Mouse (Mus musculus) gastrocnemius, postnatal 4 days (tissue): ENCODE measurements around the gene Clmp. TPM values are rescaled to one million over a fixed set of nuclear protein-coding genes. Genes with fewer than 3 reads are reported as not detected.
"Not testable (repeated sequence)": the region's sequence is repeated elsewhere in the genome, so short reads cannot be mapped to it uniquely, and the experiment has no call there.

Experiments
- DNase-seq, 2 experiments: peaks; one replicate each; pipeline ENCODE4 v3.0.0; 2021 to 2022; ENCODE audit warnings: low spot score in 2 of 2, mixed read lengths in 2 of 2
- total RNA-seq, 2 experiments: library from RNA; stranded (reverse); gene quantifications; 2 replicates each; pipeline ENCODE4 v1.2.3; 2021

Clmp gene
- total RNA-seq, 2 experiments from 2014 or later = 31.1 to 31.8 TPM

GRCm38 (mm10) chr9:40773869-40774268, 88.1 kb downstream of the Clmp start:
- DNase-seq = no peak

GRCm38 (mm10) chr9:40776044-40776443, 90.3 kb downstream of the Clmp start:
- no peak for DNase-seq

- no peak for DNase-seq
These were observed 90.9 kb downstream of the Clmp start for GRCm38 (mm10) chr9:40776459-40777248.

GRCm38 (mm10) chr9:40780111-40780510, 94.3 kb downstream of the Clmp start:
- DNase-seq = no peak

- DNase-seq = no peak
These were observed 95.3 kb downstream of the Clmp start for GRCm38 (mm10) chr9:40780892-40781725.

- peak in 1 of 2 experiments; percentile 45 for DNase-seq
These were observed 96.2 kb downstream of the Clmp start for GRCm38 (mm10) chr9:40781726-40782581.

- DNase-seq = peak in 1 of 2 experiments; percentile 29
These were observed 98.0 kb downstream of the Clmp start for GRCm38 (mm10) chr9:40783641-40784373.

- DNase-seq = no peak
These were observed 98.7 kb downstream of the Clmp start for GRCm38 (mm10) chr9:40784374-40784967.

- no peak for DNase-seq
These were observed 99.7 kb downstream of the Clmp start for GRCm38 (mm10) chr9:40785452-40785851.

GRCm38 (mm10) chr9:40786820-40787219, 101.1 kb downstream of the Clmp start:
- not testable (repeated sequence) for DNase-seq

- no peak for DNase-seq
These were observed 106.3 kb downstream of the Clmp start for GRCm38 (mm10) chr9:40791864-40792633.

- DNase-seq = no peak
These were observed 107.8 kb downstream of the Clmp start for GRCm38 (mm10) chr9:40793581-40793980.

- DNase-seq = no peak
These were observed 108.5 kb downstream of the Clmp start for GRCm38 (mm10) chr9:40794251-40794650.

GRCm38 (mm10) chr9:40794926-40795325, 109.2 kb downstream of the Clmp start:
- DNase-seq = no peak

GRCm38 (mm10) chr9:40795562-40795961, 109.8 kb downstream of the Clmp start:
- DNase-seq = no peak

GRCm38 (mm10) chr9:40796054-40796453, 110.3 kb downstream of the Clmp start:
- DNase-seq = no peak

GRCm38 (mm10) chr9:40798247-40798960, 112.6 kb downstream of the Clmp start:
- DNase-seq = no peak

GRCm38 (mm10) chr9:40799112-40799511, 113.3 kb downstream of the Clmp start:
- no peak for DNase-seq
